Mouse (Mus musculus) left cerebral cortex, postnatal 36 days (tissue): Measurements from ENCODE around the gene Bcl10. TPM values are rescaled to one million over a fixed set of nuclear protein-coding genes. Genes with fewer than 3 reads are reported as not detected.
"Not testable (repeated sequence)": the region's sequence is repeated elsewhere in the genome, so short reads cannot be mapped to it uniquely, and the experiment has no call there.

Experiments used
- DNase-seq, 2 experiments: peaks; one replicate each; pipeline ENCODE4 v3.0.0; 2021 to 2022; ENCODE audit warnings: low spot score in 2 of 2, mixed read lengths in 1 of 2
- intact Hi-C: fragments of 180-260 bp; cut with DNase I; formaldehyde crosslinking; loops from one replicate; pipeline ENCODE4 v1.15.1; 2025
- total RNA-seq, 2 experiments: library from RNA; stranded (reverse); gene quantifications; 2 replicates each; pipeline ENCODE4 v1.2.3; 2021

Bcl10 gene
- total RNA-seq, 2 experiments from 2014 or later = 12.1 to 14.8 TPM

DNA sequence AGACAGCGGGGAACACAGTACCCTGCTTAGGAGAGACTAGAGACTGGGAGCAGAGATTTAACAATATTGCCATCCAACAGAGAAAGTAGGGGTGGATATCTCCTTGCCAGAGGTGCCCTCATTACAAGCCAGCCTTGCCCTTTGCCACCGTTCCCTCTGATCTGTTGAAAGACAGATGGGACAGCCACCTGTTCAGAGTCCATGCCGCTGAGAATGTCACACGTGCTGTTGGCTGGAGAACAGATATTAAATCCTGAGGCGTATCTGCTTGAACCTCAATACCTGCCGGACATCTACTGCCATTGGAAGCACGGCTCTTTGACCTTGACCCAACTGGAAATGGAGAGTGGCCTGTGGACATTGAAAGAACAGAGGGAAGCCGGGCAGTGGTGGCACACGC is 16.0 kb upstream of the Bcl10 start:
- intact Hi-C loops = loop anchor here (10.0 kb wide), 1 partner anchor 262 kb away; the partner anchor contains the start of gene Ccn1
- no peak for DNase-seq

- no peak for DNase-seq
- intact Hi-C loops = no loop called here
Measured at GRCm38 (mm10) chr3:145912512-145912911, 10.1 kb upstream of the Bcl10 start.

- intact Hi-C loops = no loop called here
Measured at GRCm38 (mm10) chr3:145913263-145913662, 9.3 kb upstream of the Bcl10 start.

GRCm38 (mm10) chr3:145913942-145914341 is 8.7 kb upstream of the Bcl10 start:
- DNase-seq, intact Hi-C loops: not testable (repeated sequence)

More at GRCm38 (mm10) chr3:145913263-145913662, 9.3 kb upstream of the Bcl10 start:
- no peak for DNase-seq

DNA sequence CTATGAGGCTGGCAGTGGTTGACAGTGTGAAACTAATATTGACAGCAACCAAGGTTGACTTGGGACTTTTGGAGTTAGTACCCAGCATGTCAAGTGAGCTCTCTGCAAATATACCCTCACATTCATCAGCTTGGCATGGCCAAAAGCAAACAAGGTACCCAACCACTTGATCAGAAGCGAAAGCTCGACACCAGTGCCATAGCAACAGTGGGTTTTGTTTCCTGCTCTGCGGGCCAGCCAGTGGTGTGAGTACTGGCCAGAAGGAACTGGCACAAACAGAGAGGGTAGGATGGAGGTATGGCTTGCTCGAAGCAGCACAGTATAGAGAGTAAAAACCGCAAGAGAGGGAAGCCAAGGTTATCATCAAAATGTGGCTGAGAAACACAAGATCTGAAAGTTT is 6.2 kb upstream of the Bcl10 start:
- no peak for DNase-seq
- intact Hi-C loops = no loop called here

DNA sequence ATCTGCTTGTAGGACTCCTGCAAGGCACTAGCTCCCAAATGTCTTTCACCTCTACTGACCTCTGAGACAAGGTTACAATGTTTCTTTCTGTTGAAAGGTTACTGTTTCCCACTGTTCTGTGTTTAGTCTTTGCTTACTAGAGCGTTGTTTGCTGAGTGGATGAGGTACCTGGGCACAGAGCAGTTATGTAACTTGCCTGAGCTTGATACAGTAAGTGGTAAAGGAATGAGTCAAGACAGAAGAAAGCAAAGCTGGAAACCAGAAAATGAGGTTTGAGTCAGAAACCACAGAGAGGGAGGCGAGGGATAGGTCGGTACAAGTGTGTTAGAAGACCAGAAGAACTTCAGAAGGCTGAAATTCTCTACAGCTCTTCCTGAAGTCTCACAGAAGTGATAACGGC is 5.8 kb upstream of the Bcl10 start:
- DNase-seq = no peak
- intact Hi-C loops = no loop called here

- no peak for DNase-seq
- intact Hi-C loops = no loop called here
Measured at GRCm38 (mm10) chr3:145922971-145923370, 367 bp downstream of the Bcl10 start.

DNA sequence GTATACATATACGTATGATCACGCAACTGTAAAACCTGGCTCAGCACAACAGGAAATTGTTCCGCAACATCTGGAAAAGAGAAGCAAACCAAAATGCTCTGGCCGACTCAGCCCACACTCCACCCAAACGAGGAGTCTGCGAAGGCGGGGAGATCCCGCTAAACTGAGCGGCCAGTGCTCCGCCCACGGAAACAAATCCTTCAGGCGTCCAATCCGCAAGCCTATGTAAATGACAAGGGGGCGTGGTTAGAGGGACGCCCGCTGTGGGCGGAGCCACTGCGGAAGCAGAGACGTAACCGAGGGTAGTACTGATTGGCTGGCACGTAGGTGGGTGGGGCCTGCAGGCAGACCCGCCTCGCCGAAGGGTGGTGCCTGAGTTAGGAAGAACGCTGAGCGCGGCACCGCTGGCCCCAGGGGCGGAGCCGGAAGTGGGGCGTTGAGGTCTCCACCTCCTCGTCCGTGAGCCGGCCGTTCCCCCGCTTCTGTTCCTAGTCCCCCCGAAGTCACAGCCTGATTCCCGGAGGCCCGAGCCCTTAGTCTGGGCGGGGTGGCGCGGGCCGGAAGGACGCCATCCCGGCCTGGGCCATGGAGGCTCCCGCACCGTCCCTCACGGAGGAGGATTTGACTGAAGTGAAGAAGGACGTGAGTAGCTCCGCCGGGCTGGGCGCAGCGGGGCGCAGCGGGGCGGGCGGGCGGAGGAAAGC is 1.4 kb downstream of the Bcl10 start:
- peak; percentile 99 for DNase-seq

GRCm38 (mm10) chr3:145924649-145925337 is 2.2 kb downstream of the Bcl10 start:
- DNase-seq = peak; percentile 55 to 61
- intact Hi-C loops = no loop called here

More for the DNA sequence above, 1.4 kb downstream of the Bcl10 start:
- intact Hi-C loops = no loop called here

DNA sequence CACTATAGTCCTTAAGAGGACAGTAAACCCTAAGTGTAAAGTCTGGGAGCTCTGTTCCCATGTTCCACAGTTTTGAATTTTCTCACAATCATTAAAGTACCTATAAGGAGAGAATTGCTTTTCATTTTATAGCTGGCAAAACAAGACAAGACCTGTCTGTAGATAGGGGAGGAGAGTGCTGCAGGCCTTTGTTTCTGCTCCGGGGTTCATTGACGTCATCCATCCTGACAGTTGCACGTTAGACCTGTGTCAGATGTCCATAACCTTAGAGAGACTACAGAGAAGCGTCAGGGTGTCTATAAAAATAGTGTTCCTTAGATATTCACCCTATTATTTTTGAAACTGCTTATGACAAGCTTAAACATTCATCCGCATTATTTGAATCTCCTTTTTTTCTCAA is 2.9 kb downstream of the Bcl10 start:
- DNase-seq = no peak
- intact Hi-C loops = no loop called here

GRCm38 (mm10) chr3:145929525-145930400 is 7.2 kb downstream of the Bcl10 start:
- intact Hi-C loops = no loop called here

GRCm38 (mm10) chr3:145933845-145934244 is 11.2 kb downstream of the Bcl10 start:
- intact Hi-C loops = no loop called here
- DNase-seq = no peak

More at GRCm38 (mm10) chr3:145929525-145930400, 7.2 kb downstream of the Bcl10 start:
- DNase-seq = no peak

DNA sequence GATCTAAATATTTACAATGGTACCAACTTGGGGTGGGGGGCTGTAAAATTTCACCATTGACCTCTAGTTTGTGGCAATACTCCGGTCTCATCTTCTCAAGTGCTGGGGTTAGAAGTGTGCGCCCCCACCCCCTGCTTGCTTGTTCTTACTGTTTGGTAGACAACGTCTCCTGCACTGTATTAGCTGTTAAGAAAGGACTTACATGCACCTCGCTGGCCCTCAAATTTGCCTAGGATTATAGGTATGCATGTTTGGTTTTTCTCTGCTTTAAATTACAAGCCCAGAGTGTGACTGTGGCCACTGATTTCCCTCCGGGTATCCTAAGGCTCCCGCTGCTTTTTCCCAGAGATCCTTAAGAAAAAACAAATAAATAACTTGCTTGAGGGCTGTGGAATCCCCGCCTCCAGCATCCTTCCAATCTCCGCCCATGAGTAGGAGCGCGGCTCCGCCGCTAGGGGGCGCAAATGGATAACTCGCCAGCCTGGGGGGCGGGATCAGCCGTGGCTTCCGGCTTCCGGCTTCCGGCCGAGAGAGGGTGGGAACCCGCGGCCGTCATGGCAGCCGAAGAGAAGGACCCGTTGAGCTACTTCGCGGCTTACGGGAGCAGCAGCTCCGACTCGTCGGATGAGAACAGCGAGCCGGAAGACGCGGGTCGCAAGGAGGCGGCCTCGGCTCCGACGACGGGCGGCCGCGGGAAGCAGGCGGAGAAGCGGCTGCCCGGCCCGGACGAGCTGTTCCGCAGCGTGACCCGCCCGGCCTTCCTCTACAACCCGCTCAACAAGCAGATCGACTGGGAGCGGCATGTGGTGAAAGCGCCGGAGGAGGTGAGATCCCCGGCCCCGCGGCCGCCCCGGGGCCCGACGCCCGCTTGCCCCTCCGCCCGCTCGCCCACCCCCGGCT is 15.2 kb downstream of the Bcl10 start, which contains the start of gene 2410004B18Rik:
Gene 2410004B18Rik (plus strand): TSS at position 510 of the 900 bp plus-strand sequence.
- peak; percentile 88 for DNase-seq
- intact Hi-C loops = no loop called here

GRCm38 (mm10) chr3:145938405-145939349 is 16.1 kb downstream of the Bcl10 start:
- no peak for DNase-seq
- intact Hi-C loops = no loop called here

GRCm38 (mm10) chr3:145939402-145939801 is 16.8 kb downstream of the Bcl10 start:
- no peak for DNase-seq
- intact Hi-C loops = no loop called here

DNA sequence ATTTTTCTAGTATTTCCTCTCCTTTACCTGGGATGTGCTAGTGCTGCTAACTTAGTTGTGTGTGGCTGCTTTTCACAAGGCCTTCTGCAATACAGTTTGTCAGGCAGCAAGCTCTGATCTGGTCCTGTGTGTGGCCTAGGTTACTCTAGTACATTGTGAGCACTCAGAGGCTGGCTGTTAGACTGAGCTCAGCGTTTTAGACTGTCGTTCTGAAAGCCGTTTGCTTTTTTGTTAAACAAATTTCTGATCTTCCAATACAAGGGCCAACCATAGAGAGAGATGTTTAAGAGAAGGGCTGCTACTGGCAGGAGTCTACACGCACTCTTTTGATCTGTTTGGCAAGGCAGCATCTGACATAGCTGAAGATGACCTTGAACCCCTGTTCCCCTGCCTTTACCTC is 17.4 kb downstream of the Bcl10 start:
- intact Hi-C loops = no loop called here
- no peak for DNase-seq

GRCm38 (mm10) chr3:145941971-145942370 is 19.4 kb downstream of the Bcl10 start:
- DNase-seq = peak in 1 of 2 experiments; percentile 59
- intact Hi-C loops = no loop called here

DNA sequence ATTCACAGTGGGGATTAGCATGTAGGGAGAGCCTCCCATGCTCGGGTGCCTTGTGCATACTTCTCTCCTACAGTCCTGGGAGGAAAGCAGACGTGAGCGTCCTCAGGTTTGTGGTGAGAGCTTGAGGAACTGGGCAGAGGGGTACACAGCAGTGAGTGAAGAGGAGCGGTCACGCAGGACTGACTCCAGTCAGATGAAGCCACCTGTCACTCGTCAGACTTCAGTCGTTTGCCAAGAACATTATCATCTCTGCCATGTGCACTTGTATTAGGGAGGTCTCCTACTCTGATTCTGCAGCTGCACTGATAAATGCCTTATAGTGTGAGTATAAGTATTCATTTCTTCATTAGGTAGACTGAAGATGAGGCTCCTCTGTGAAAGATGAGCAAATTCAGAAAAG is 21.7 kb downstream of the Bcl10 start:
- no peak for DNase-seq
- intact Hi-C loops = no loop called here
